Mouse (Mus musculus): ENCODE data around the gene Tnrc18.
"Not testable (repeated sequence)": the region's sequence is repeated elsewhere in the genome, so short reads cannot be mapped to it uniquely, and the experiment has no call there.

Tnrc18 gene

DNA sequence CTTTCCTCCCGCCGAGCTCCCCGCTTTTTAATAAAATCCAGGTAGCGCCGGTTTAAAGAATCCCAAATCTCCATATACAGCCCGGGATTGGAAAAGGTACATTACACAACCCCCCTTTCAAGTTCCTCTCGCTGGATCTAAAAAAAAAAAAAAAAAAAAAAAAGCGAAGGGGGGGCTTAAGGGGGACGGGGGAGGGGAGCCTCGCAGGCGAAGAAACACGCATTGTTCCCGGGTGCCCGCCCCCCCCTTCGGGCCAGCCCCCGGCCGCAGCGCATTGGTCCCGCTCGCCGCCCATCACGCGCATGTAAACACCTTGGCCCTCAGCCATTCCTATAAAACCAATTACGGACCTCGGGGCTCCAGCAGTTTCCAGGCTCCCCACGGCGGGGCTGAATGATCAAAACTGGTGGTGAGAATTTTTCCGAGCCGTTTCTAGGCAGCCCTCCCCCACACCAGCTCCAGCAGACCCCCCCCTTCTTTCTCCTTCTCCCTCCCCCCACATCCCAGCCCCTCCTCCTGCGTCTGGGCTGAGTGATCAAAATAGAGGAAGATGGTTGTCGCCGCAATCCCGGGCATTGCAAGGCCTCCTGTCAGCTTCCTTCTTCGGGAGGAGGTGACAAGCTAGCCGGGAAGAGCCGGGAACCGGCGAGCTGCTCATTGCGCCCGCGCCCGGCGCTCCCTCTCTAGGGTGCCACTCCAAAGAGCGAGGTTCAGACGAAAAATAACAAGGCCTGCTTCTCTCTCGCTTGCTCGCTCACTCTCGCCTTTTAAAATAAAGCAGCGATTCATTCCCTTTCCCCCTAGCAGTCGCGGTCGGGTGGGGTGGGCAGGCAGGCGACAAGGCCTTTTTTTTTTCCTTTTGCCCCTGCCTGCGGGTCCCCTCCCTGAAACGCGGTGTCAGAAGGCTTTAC is at the start of gene Tnrc18:
Tnrc18 (minus strand) TSS at position 139 of the 911 bp plus-strand sequence.
- peak; percentile 100 for DNase-seq

GRCm38 (mm10) chr5:142857763-142858229 is 40.3 kb upstream of the Tnrc18 start:
- no peak for DNase-seq

DNA sequence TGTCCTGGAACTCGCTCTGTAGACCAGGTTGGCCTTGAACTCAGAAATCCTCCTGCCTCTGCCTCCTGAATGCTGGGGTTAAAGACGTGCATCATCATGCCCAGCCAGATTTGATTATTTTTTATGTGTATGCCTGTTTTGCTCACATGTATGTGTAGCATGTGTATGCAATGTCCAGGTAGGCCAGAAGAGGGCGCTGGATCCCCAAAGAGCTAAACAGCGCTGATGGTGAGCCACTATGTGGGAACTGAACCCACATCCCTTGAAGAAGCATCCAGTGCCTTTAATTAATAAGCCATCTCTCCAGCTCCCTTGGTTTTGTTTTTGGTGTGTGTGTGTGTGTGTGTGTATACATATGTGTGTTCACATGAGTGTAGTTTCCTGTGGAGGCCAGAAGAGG is 38.9 kb upstream of the Tnrc18 start:
- DNase-seq = no peak

DNA sequence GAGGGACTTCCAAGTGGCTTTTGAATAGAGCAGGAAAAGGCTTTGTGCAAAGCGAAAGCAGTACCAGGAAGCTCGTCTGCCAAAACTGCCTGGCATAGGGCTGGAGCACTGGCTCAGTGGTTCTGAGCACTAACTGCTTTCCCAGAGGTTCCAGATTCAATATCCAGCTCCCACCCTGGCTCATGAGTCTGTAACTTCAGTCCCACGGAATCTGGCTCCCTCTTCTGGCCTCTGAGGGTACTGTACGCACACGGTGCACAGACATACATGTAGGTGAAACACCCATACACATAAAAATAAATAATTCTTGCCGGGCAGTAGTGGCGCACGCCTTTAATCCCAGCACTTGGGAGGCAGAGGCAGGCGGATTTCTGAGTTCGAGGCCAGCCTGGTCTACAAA is 37.4 kb upstream of the Tnrc18 start:
- peak; percentile 68 for DNase-seq

DNA sequence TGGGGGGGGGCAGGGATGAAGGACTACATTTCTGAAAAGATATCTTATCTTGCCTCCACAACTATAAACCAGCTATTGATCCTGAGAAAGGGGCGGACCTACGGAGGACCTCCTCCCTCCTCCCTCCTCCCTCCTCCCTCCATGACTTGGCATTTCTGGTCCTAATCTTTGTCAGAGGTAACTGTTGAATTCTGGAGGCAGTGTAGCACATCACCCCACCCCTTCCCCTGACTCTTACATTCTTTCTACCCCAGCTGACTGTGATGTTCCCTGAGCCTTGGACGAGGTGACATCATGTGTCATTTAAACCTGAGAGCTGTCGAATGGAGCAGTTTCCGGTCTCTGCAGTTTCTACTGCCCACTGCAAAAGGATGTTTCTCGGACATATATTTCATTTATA is 36.1 kb upstream of the Tnrc18 start:
- DNase-seq = no peak

DNA sequence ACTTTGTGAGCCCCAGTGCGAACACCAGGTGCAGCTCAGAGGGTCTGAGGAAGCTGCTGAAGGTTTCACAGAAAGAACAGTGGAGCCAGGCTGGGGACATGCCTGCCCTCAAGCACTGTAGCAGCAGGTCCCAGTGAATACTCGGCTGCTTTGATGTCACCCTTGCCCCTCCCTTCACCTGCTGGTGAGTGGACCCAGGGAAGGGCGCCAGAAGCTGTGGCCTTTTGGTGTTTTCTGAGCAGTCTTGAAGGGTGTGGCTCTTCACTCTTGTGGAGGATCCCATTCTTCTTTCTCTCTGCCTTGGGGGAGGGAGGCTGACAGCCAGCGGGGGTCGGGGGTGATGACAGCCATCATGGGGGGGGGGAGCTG is 34.2 kb upstream of the Tnrc18 start:
- DNase-seq = no peak

- no peak for DNase-seq
These were observed 33.6 kb upstream of the Tnrc18 start for GRCm38 (mm10) chr5:142850916-142851680.

- no peak for DNase-seq
These were observed 33.0 kb upstream of the Tnrc18 start for GRCm38 (mm10) chr5:142850476-142850875.

GRCm38 (mm10) chr5:142848911-142849310 is 31.4 kb upstream of the Tnrc18 start:
- no peak for DNase-seq

- DNase-seq = no peak
These were observed 30.7 kb upstream of the Tnrc18 start for GRCm38 (mm10) chr5:142848149-142848548.

DNA sequence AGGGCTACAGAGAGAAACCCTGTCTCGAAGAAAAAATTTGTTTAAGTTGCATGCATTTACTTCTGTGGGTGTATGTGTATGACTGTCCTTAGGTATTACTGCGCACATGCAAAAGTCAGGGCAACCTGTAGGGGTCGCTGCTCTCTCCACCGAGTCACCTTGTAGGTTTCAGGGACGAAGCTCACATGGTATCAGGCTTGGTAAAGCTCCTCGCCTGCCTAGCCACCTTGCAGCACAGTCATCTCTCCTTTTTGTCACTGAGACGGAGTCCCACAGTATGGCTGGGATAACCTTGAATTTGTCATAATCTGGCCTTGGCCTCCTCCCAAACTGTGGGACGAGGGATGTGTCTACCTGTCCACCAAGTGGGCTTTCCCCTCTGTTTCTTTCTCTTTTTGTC is 27.0 kb upstream of the Tnrc18 start:
- DNase-seq = peak; percentile 34

DNA sequence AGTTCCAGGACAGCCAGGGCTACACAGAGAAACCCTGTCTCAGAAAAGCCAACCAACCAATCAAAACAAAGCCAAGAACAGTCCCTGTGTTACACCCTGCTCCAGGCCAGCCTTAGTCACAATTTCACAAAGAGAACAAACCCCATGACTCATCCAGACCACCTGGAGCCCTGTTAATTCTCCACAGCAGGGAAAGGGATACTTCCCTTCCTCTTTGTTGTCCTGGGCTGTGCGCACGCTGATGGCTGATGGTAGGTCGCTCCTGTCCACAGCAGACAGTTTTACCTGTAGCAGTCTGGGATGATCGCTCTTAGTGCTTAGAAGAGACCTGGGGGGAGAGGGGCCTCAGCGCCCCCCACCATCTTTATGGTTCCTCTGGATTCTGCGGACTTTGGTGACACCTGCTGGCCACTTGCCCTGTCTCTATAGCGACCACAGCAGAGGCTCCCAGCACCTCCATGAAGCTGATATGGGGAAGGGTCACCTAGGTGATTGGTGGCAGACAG is 24.7 kb upstream of the Tnrc18 start:
- DNase-seq = peak; percentile 63

- DNase-seq = peak; percentile 40
These were observed 24.1 kb upstream of the Tnrc18 start for GRCm38 (mm10) chr5:142841372-142842136.

- not testable (repeated sequence) for DNase-seq
These were observed 20.0 kb upstream of the Tnrc18 start for GRCm38 (mm10) chr5:142837427-142837826.

DNA sequence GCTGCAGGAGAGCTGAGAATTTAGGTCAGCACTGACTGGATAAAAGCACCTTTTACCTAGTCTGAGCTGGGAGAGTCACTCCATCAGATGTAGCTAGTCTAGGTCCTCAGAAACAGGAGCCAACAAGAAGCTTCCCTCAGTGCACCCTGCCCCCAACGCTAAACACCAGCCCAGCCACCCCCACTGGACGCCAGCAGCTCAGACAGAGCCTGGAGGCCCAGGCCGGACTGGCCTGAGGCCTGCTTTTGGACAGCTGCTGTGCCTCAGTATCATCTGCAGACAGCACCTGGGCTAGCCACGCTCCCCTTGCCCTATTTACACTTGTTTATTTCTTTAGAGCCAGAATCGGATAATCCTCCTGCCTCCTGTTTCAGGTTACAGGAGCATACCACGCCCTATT is 19.4 kb upstream of the Tnrc18 start:
- no peak for DNase-seq

- DNase-seq = no peak
These were observed 16.4 kb upstream of the Tnrc18 start for GRCm38 (mm10) chr5:142833646-142834438.

GRCm38 (mm10) chr5:142826131-142826530 is 8.7 kb upstream of the Tnrc18 start:
- DNase-seq = no peak

- peak; percentile 44 for DNase-seq
These were observed 8.2 kb upstream of the Tnrc18 start for GRCm38 (mm10) chr5:142825665-142826064.

- no peak for DNase-seq
These were observed 6.6 kb upstream of the Tnrc18 start for GRCm38 (mm10) chr5:142824091-142824490.

DNA sequence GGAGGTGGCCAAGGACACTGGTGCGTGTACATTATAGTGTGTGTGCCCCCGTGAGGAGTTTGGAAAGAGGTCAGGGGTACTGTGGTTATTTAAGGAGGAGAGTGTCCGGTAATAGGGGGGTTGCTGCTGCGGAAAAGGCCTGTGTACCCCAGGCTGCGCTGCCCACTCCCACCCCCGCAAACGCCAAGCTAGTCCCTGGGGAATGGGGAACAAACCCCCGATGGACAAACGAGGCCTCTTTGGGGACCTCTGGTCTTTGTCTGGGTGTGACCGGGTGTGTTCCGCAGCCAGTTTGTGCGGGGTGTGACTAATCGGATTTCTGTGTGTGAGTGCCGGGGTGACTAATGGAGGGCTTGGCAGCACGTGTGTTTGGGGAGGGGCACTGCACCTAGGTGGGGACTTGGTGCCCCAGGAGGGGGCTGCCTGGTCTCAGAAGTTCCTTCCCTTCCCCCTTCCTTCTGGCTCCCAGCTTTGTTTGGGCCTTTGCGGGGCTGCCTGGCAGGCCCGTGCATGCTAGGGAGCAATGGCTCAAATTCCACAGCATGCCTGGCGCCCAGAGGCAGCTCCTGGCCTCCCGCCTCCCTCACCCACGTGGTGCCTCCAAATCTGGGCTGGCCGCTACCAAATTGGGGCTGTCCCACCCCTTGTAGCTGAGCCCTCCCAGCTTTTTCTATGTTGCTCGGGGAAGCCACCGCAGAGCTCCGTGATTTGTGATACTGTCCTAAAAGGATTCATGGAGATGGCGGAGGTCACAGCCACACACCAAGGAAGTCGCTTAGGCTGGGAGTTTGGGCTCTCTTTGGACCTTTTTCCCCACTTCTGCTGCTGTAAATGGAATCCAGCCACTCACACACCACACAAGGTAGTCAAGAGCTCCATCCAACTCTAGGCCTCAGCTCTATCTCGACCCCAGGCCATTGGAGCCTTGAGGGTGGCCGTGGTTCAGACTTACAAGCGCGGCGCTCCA is 5.9 kb upstream of the Tnrc18 start:
- DNase-seq = peak; percentile 93
